Mouse (Mus musculus) CH12.LX (cell line): ENCODE measurements around the gene Zfhx3.

Experiments used
- CTCF ChIP-seq, 2 experiments: IDR thresholded peaks in 1 of 2; conservative IDR thresholded peaks in 1 of 2; 2 replicates each; pipeline ENCODE4 v1.5.1; 2011 to 2012; ENCODE audit warnings: low read depth in 2 of 2, low read length in 2 of 2, improper control_type of control experiment in 1 of 2, inconsistent platforms in 1 of 2, mild to moderate bottlenecking in 1 of 2, moderate library complexity in 1 of 2
- ELF1 ChIP-seq: IDR thresholded peaks from 2 replicates; pipeline ENCODE4 v1.6.1; 2014; ENCODE audit warnings: low read depth, mild to moderate bottlenecking, inconsistent platforms, low read length, improper control_type of control experiment
- EP300 ChIP-seq: IDR thresholded peaks from 2 replicates; pipeline ENCODE4 v1.6.1; 2011; ENCODE audit warnings: low read length, improper control_type of control experiment
- GABPA ChIP-seq: IDR thresholded peaks from 2 replicates; pipeline ENCODE4 v1.6.1; 2012; ENCODE audit warnings: low read depth, low read length, improper control_type of control experiment, inconsistent platforms; ENCODE audit not compliant: insufficient replicate concordance
- MEF2A ChIP-seq: IDR thresholded peaks from 2 replicates; pipeline ENCODE4 v1.6.1; 2014; ENCODE audit warnings: low read depth, mild to moderate bottlenecking, inconsistent platforms, low read length, improper control_type of control experiment, borderline replicate concordance
- PAX5 ChIP-seq: IDR thresholded peaks from 2 replicates; pipeline ENCODE4 v1.6.1; 2012; ENCODE audit warnings: low read length, inconsistent platforms, mixed read lengths
- POLR2A ChIP-seq: IDR thresholded peaks from 2 replicates; pipeline ENCODE4 v1.6.1; 2011; ENCODE audit warnings: low read depth, mild to moderate bottlenecking, improper control_type of control experiment, low read length
- RAD21 ChIP-seq: IDR thresholded peaks from 2 replicates; pipeline ENCODE4 v1.6.1; 2011; ENCODE audit warnings: low read depth, mild to moderate bottlenecking, low read length, improper control_type of control experiment, moderate library complexity
- RCOR1 ChIP-seq: conservative IDR thresholded peaks from 2 replicates; pipeline ENCODE4 v1.6.1; 2012; ENCODE audit warnings: low read depth, mild to moderate bottlenecking, inconsistent platforms, low read length, improper control_type of control experiment
- TBP ChIP-seq: conservative IDR thresholded peaks from 2 replicates; pipeline ENCODE4 v1.6.1; 2011; ENCODE audit warnings: low read depth, low read length, improper control_type of control experiment
- TCF12 ChIP-seq: IDR thresholded peaks from 2 replicates; pipeline ENCODE4 v1.6.1; 2014; ENCODE audit warnings: low read depth, mild to moderate bottlenecking, inconsistent platforms, low read length, improper control_type of control experiment

- no peak for TF ChIP-seq CTCF (conservative IDR thresholded peaks at IDR 0.05 in 1 of 2, IDR thresholded peaks at IDR 0.05 in 1 of 2; ENCODE audit: low read depth in 2 of 2, low read length in 2 of 2)
- TF ChIP-seq ELF1 = no peak
- no peak for TF ChIP-seq GABPA
- no peak for TF ChIP-seq TCF12
- no peak for TF ChIP-seq EP300
- TF ChIP-seq PAX5 = no peak
- TF ChIP-seq POLR2A = no peak
- no peak for TF ChIP-seq TBP
- TF ChIP-seq MEF2A = no peak
- no peak for TF ChIP-seq RCOR1
- no peak for TF ChIP-seq RAD21
Measured at GRCm38 (mm10) chr8:107978247-107978646, 35.8 kb downstream of the Zfhx3 start.
